Mouse (Mus musculus): ENCODE data around the gene Nat8. TPM values are rescaled to one million over a fixed set of nuclear protein-coding genes. Genes with fewer than 3 reads are reported as not detected.
"Not testable (repeated sequence)": the region's sequence is repeated elsewhere in the genome, so short reads cannot be mapped to it uniquely, and the experiment has no call there.

The Nat8 gene
- not detected in 2 replicates for polyA plus RNA-seq (2016; fragmentation: Nextera tagmentation; extraction: Ambion mirVana)

DNA sequence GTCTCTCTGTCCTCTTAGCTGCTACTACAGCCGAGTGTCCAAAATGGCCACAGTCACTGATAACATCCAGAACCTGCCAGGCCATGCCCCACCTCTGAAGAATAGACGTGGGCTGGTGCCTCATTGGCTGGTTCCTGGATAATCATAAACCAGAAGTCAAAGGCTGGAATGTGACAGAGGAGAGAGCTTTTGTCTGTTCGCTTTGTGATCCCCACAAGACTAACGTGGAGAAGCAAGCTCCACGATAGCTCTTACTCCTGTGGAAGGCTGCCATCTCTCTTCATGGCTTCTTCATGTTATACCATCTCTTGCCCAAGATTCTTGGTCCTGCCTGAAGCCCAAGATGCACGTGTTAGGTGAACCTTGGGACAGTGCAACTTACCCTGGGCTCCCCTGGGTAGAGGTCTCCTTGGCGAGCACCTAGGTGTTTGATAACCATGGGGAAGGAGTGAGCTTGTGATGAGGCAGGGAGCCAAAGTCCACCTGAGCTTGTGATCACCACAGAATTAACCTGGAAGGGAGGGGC is at the start of gene Nat8:
Gene Nat8, minus strand, starts transcription at position 287 of the 526 bp plus-strand sequence.
- Histone ChIP-seq H3K4me1 (no peaks in the 10 kb centered on the region), H3K27ac (replicated peaks) (no peak within 1 kb of the TSS), H3K9me3 (no peaks in the 10 kb centered on the region), H3K27me3 (no peaks in the 10 kb centered on the region), H3K4me2 (replicated peaks) (no peak within 1 kb of the TSS), H3K9ac (replicated peaks) (no peak within 1 kb of the TSS), H3K36me3 (no peaks in the 10 kb centered on the region), H3K4me3 (no peak within 1 kb of the TSS)
- no peak for ATAC-seq (ENCODE audit: low FRiP score, low read depth)
- WGBS = 81% methylated on average over 7 of the region's 7 CpGs

- H3K9ac ChIP-seq (replicated peaks); H3K4me3 ChIP-seq; H3K9me3 ChIP-seq; H3K27ac ChIP-seq (replicated peaks); ATAC-seq (ENCODE audit: low FRiP score, low read depth); H3K36me3 ChIP-seq; H3K27me3 ChIP-seq; H3K4me2 ChIP-seq (replicated peaks); H3K4me1 ChIP-seq: not testable (repeated sequence)
- WGBS = 92% methylated on average over 5 of the region's 5 CpGs
Measured at GRCm38 (mm10) chr6:85869006-85869405, 37.1 kb upstream of the Nat8 start, which contains the start of gene Nat8f2. Gene Nat8f2, minus strand, starts transcription at chr6:85869158.

DNA sequence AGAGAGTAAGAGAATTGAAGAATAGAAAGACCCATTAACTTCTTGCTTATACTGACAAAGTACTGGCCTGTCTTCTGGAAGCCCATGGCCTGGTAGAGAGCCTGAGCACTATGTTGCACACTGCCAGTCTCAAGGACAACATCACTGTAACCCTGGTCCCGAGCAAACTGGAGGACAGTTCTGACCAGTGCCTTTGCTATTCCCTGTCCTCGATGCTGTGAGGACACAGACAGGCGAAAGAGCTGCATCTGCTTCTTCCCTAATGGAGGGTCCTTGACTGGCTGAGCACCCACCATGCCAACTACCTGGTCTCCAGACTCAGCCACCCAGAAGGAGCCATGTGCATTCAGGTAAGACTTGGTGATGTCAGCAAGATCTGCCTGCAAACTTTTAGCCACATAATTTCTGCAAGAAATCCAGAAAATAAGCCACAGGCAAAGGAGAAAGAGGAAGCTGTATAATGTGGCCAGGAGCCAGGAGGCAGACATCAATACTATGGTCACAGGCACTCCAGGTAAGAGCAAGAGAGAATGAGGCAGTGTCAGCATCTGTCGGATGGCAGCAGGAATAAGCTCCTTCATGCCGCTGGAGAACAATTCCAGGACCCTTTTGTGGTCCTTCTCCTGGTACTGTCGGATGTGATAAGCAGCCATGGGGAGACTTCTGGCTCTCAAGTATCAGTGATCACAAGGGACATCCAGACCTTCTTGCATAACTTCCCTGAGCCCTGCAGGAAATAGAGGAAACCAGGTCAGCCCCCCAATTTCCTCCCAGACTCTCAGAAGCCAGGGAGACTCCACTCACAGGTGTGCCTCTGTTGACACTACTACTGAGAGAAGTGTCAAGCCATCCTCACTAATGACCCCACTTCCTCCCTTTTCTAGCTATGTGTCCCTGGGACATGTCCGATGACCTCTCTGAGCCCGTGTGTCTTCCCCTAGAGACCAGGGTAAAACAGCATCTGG is 36.1 kb upstream of the Nat8 start:
- Histone ChIP-seq H3K4me1 (no peaks in the 10 kb centered on the region), H3K36me3 (no peaks in the 10 kb centered on the region), H3K9me3 (no peaks in the 10 kb centered on the region), H3K27ac (replicated peaks) (no peak overlapping the region), H3K27me3 (no peaks in the 10 kb centered on the region), H3K4me2 (replicated peaks) (no peak overlapping the region), H3K4me3 (no peak overlapping the region), H3K9ac (replicated peaks) (no peak overlapping the region)
- no peak for ATAC-seq (ENCODE audit: low FRiP score, low read depth)
- WGBS = 77% methylated on average over 8 of the region's 8 CpGs

DNA sequence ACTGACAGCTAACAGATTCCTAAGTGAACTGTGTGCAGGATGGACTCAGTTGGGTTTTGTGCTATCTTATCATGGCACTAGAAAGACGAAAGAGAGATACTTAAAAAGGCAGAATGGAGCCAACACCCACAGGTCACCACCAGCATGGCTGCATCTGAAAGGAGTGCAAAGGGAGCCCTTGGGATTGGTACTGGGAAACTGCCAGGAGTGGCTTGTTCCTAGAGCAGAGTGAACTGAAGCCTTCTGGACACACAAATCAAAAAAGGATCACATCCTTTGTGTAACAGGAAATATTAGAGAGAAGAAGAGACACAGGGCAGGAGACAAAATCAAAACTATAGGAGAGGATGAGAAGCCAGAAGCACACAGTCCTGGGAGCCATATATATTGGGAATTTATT is 35.1 kb upstream of the Nat8 start:
- H3K4me1 ChIP-seq; H3K27ac ChIP-seq (replicated peaks); ATAC-seq (ENCODE audit: low FRiP score, low read depth); H3K27me3 ChIP-seq; H3K4me3 ChIP-seq; H3K36me3 ChIP-seq; H3K9ac ChIP-seq (replicated peaks); H3K9me3 ChIP-seq; H3K4me2 ChIP-seq (replicated peaks): not testable (repeated sequence)
- WGBS = 74% methylated on average over 1 of the region's 1 CpGs

DNA sequence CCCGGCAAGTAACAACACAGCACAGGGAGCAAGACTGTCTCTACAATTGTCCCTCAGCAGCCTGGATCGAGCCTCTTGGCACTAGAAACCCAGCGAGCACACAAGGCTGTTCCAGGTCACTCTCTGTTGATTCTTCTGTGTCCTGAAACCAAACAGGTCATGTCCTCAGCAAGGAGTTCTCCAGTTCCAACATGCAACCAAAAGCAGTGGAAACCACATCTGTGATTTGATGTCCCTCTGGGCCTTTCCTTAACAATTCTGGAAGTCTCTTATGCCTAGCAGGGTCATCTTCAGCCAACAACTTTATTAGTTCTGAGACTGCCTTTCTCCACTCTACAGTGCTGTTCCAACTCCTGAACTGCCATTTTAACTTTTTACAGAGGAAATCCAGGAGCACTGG is 34.3 kb upstream of the Nat8 start:
- WGBS = 91% methylated on average over 3 of the region's 3 CpGs
- H3K9ac ChIP-seq (replicated peaks); ATAC-seq (ENCODE audit: low FRiP score, low read depth); H3K36me3 ChIP-seq; H3K27me3 ChIP-seq; H3K4me2 ChIP-seq (replicated peaks); H3K9me3 ChIP-seq; H3K4me1 ChIP-seq; H3K27ac ChIP-seq (replicated peaks); H3K4me3 ChIP-seq: not testable (repeated sequence)

GRCm38 (mm10) chr6:85864900-85865639 is 33.2 kb upstream of the Nat8 start:
- H3K9ac ChIP-seq (replicated peaks); H3K27me3 ChIP-seq; H3K4me1 ChIP-seq; H3K4me3 ChIP-seq; H3K9me3 ChIP-seq; ATAC-seq (ENCODE audit: low FRiP score, low read depth); H3K36me3 ChIP-seq; H3K4me2 ChIP-seq (replicated peaks); H3K27ac ChIP-seq (replicated peaks): not testable (repeated sequence)
- 75% methylated on average over 6 of the region's 7 CpGs for WGBS

DNA sequence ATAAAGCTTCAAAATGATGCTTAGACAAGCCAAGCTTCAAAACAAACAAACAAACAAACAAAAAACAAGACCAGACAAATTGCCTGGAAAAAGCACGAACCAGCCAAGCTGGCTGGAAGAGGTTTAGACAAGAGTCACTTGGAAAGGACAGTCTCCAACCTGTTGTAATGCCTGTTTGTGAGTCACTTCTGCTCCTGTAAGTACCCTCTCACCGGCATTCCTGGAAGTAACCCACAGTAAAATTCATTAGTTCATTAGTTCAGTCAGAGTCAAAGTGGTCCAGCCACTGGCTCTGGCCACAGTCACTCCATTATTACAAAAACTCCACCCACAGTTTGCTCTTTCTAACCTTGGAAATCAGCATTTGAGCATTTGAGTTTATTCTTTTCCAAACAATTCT is 32.0 kb upstream of the Nat8 start:
- ATAC-seq (ENCODE audit: low FRiP score, low read depth) = no peak

GRCm38 (mm10) chr6:85863136-85863535 is 31.3 kb upstream of the Nat8 start:
- Histone ChIP-seq H3K4me1 (no peaks in the 10 kb centered on the region), H3K9me3 (no peaks in the 10 kb centered on the region), H3K4me3 (no peak overlapping the region), H3K36me3 (no peaks in the 10 kb centered on the region), H3K27ac (replicated peaks) (no peak overlapping the region), H3K4me2 (replicated peaks) (no peak overlapping the region), H3K27me3 (no peaks in the 10 kb centered on the region), H3K9ac (replicated peaks) (no peak overlapping the region)
- 84% methylated on average over 2 of the region's 2 CpGs for WGBS
- ATAC-seq (ENCODE audit: low FRiP score, low read depth) = no peak

More for the DNA sequence above, 32.0 kb upstream of the Nat8 start:
- Histone ChIP-seq H3K9ac (replicated peaks) (no peak overlapping the region), H3K4me3 (no peak overlapping the region), H3K36me3 (no peaks in the 10 kb centered on the region), H3K27ac (replicated peaks) (no peak overlapping the region), H3K9me3 (no peaks in the 10 kb centered on the region), H3K4me2 (replicated peaks) (no peak overlapping the region), H3K27me3 (no peaks in the 10 kb centered on the region), H3K4me1 (no peaks in the 10 kb centered on the region)
- 88% methylated on average over 2 of the region's 2 CpGs for WGBS

GRCm38 (mm10) chr6:85862565-85862964 is 30.7 kb upstream of the Nat8 start:
- H3K27ac ChIP-seq (replicated peaks) = no peak overlapping the region
- H3K9me3 ChIP-seq = no peaks in the 10 kb centered on the region
- 81% methylated on average over 3 of the region's 3 CpGs for WGBS
- no peaks in the 10 kb centered on the region for H3K36me3 ChIP-seq
- no peak overlapping the region for H3K4me3 ChIP-seq
- H3K27me3 ChIP-seq = no peaks in the 10 kb centered on the region
- ATAC-seq (ENCODE audit: low FRiP score, low read depth) = no peak
- no peak overlapping the region for H3K4me2 ChIP-seq (replicated peaks)
- no peak overlapping the region for H3K9ac ChIP-seq (replicated peaks)
- H3K4me1 ChIP-seq = no peaks in the 10 kb centered on the region

DNA sequence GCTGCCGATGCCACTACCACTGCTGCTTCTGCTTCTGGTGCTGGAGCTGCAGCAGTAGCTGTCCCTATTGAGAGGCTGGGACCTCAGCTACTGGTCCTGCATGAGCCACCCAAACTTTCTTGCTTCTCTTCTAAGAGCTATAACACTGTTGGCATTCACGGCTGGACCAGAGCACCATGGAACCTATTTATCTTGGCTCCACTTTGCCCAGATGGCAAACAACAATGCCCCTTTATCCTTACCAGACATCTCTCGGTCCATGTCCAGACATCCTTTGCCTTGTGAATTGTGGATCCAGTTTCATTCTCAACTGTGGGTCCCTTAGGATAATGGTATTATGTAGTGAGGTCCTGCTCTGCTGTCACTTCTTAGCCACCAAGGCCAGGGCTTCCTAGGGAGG is 29.4 kb upstream of the Nat8 start:
- Histone ChIP-seq H3K4me2 (replicated peaks) (no peak overlapping the region), H3K27ac (replicated peaks) (no peak overlapping the region), H3K4me1 (no peaks in the 10 kb centered on the region), H3K9me3 (no peaks in the 10 kb centered on the region), H3K27me3 (no peaks in the 10 kb centered on the region), H3K9ac (replicated peaks) (no peak overlapping the region), H3K4me3 (no peak overlapping the region), H3K36me3 (no peaks in the 10 kb centered on the region)
- 85% methylated on average over 3 of the region's 3 CpGs for WGBS
- no peak for ATAC-seq (ENCODE audit: low FRiP score, low read depth)

GRCm38 (mm10) chr6:85856194-85856678 is 24.4 kb upstream of the Nat8 start:
- no peak for ATAC-seq (ENCODE audit: low FRiP score, low read depth)
- Histone ChIP-seq H3K27me3 (no peaks in the 10 kb centered on the region), H3K9ac (replicated peaks) (no peak overlapping the region), H3K27ac (replicated peaks) (no peak overlapping the region), H3K4me2 (replicated peaks) (no peak overlapping the region), H3K36me3 (no peaks in the 10 kb centered on the region), H3K4me3 (no peak overlapping the region), H3K4me1 (no peaks in the 10 kb centered on the region), H3K9me3 (no peaks in the 10 kb centered on the region)
- WGBS = 83% methylated on average over 1 of the region's 1 CpGs

- Histone ChIP-seq H3K36me3 (no peaks in the 10 kb centered on the region), H3K9ac (replicated peaks) (no peak overlapping the region), H3K9me3 (no peaks in the 10 kb centered on the region), H3K27me3 (no peaks in the 10 kb centered on the region), H3K4me3 (no peak overlapping the region), H3K4me1 (peaks cover 4% of the 10 kb centered on the region; the same call in 1 of the 2 replicates), H3K27ac (replicated peaks) (no peak overlapping the region), H3K4me2 (replicated peaks) (no peak overlapping the region)
- WGBS = 79% methylated on average over 3 of the region's 3 CpGs
- no peak for ATAC-seq (ENCODE audit: low FRiP score, low read depth)
Measured at GRCm38 (mm10) chr6:85853481-85853880, 21.6 kb upstream of the Nat8 start.

Data from midbrain, embryonic 12.5 days (tissue).